Mouse (Mus musculus): ENCODE results near the gene Slc4a1. TPM values are rescaled to one million over a fixed set of nuclear protein-coding genes. Genes with fewer than 3 reads are reported as not detected.

Gene Slc4a1
- polyA plus RNA-seq, 2 experiments, result 570 to 606 TPM

GRCm38 (mm10) chr11:102314321-102314720 is 51.7 kb downstream of the Slc4a1 start:
- TF ChIP-seq EP300 (IDR thresholded peaks at IDR 0.05; ENCODE audit: low read depth), result no peak
- TF ChIP-seq CTCF (IDR thresholded peaks at IDR 0.05; ENCODE audit: low read depth), result no peak
- WGBS (ENCODE audit: insufficient replicate concordance), result 75% methylated on average over 12 of the region's 12 CpGs
- H3K4me3 ChIP-seq (ENCODE audit: insufficient read depth in 1 of 2, low read depth in 2 of 2, low read length in 2 of 2), result no peak overlapping the region
- peaks cover 16 to 18% of the 10 kb centered on the region in 2 experiments; a peak in 3 of 4 replicates for H3K4me1 ChIP-seq (replicated peaks; ENCODE audit: control insufficient read depth in 2 of 2, insufficient read depth in 2 of 2, low read length in 1 of 2)
- peaks cover 48% of the 10 kb centered on the region for H3K36me3 ChIP-seq (replicated peaks; ENCODE audit: control insufficient read depth, insufficient read depth, low read depth)
- no peak overlapping the region for H3K9ac ChIP-seq (replicated peaks)
- H3K9me3 ChIP-seq (ENCODE audit: control insufficient read depth, low read length), result no peaks in the 10 kb centered on the region
- no peak for DNase-seq (ENCODE audit: low read depth in 3 of 3, low spot score in 3 of 3)
- H3K27me3 ChIP-seq (ENCODE audit: control insufficient read depth, insufficient read depth, low read length), result no peaks in the 10 kb centered on the region
- no peak overlapping the region for H3K4me2 ChIP-seq (ENCODE audit: low read depth)
- H3K27ac ChIP-seq, result no peak overlapping the region
- no peak for ATAC-seq (ENCODE audit: insufficient read depth)

GRCm38 (mm10) chr11:102312586-102312985 is 53.4 kb downstream of the Slc4a1 start:
- no peak overlapping the region for H3K9ac ChIP-seq (replicated peaks)
- peaks cover 18 to 24% of the 10 kb centered on the region in 2 experiments for H3K4me1 ChIP-seq (replicated peaks; ENCODE audit: control insufficient read depth in 2 of 2, insufficient read depth in 2 of 2, low read length in 1 of 2)
- H3K9me3 ChIP-seq (ENCODE audit: control insufficient read depth, low read length), result no peaks in the 10 kb centered on the region
- 82% methylated on average over 6 of the region's 6 CpGs for whole genome bisulfite sequencing (ENCODE audit: insufficient replicate concordance)
- H3K36me3 ChIP-seq (replicated peaks; ENCODE audit: control insufficient read depth, insufficient read depth, low read depth), result peaks cover 61% of the 10 kb centered on the region
- TF ChIP-seq EP300 (IDR thresholded peaks at IDR 0.05; ENCODE audit: low read depth), result no peak
- TF ChIP-seq CTCF (IDR thresholded peaks at IDR 0.05; ENCODE audit: low read depth), result no peak
- H3K4me2 ChIP-seq (ENCODE audit: low read depth), result no peak overlapping the region
- no peak for DNase-seq (ENCODE audit: low read depth in 3 of 3, low spot score in 3 of 3)
- ATAC-seq (ENCODE audit: insufficient read depth), result no peak
- H3K27ac ChIP-seq, result no peak overlapping the region
- no peaks in the 10 kb centered on the region for H3K27me3 ChIP-seq (ENCODE audit: control insufficient read depth, insufficient read depth, low read length)
- no peak overlapping the region for H3K4me3 ChIP-seq (ENCODE audit: insufficient read depth in 1 of 2, low read depth in 2 of 2, low read length in 2 of 2)

- H3K27me3 ChIP-seq (ENCODE audit: control insufficient read depth, insufficient read depth, low read length), result no peaks in the 10 kb centered on the region
- ATAC-seq (ENCODE audit: insufficient read depth), result no peak
- DNase-seq (ENCODE audit: low read depth in 3 of 3, low spot score in 3 of 3), result no peak
Measured at GRCm38 (mm10) chr11:102311966-102312365, 54.0 kb downstream of the Slc4a1 start.

DNA sequence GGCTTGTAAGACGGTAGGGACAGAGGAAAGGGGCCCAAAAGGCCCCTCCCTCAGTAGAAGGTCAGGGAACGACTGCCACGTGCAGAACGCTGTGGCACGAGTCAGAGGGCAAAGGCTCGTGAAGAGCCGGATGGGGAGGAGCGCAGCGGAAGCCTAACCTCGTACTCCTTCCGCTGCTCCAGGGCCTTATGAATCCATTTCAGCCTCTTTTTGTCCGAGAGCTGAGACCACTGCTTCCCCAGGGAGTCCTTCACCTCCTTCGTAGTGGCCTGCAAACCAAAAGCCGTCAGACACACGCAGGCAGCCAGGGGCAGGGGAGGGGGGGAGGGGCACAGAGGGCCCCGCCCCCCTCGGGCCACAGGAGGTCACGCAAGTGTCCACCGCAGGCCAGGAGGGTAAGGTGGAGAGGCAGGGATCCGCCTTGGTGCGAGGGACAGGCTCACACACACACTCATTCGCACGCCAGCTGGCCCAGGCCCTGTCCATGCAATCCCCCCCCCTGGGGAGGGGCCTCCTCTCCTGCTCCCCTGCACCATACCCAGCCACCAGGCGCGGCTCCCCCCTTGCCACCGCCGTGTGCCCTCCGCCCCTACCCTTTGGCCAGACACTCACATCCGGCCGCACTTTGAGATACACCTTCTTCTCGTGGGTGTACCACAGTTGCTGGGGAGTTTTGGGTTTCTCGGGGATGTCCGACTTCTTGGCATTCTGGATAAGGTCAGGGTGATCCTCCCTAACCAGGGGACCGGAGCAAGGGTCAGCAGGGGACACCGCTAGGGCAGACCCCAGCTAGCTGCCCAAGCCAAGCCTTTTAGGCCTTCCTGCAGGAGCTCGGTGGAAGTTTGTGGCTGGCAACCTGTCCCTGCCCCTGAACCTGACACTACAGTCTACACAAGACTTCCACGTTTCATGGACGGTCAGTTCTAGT is 55.0 kb downstream of the Slc4a1 start:
- no peak for TF ChIP-seq CTCF (IDR thresholded peaks at IDR 0.05; ENCODE audit: low read depth)
- TF ChIP-seq EP300 (IDR thresholded peaks at IDR 0.05; ENCODE audit: low read depth), result no peak
- ATAC-seq (ENCODE audit: insufficient read depth), result no peak
- Histone ChIP-seq H3K4me3 (ENCODE audit: insufficient read depth in 1 of 2, low read depth in 2 of 2, low read length in 2 of 2) (no peak overlapping the region), H3K9ac (replicated peaks) (no peak overlapping the region), H3K27ac (no peak overlapping the region), H3K4me1 (replicated peaks; ENCODE audit: control insufficient read depth in 2 of 2, insufficient read depth in 2 of 2, low read length in 1 of 2) (peaks cover 18 to 21% of the 10 kb centered on the region in 2 experiments), H3K27me3 (ENCODE audit: control insufficient read depth, insufficient read depth, low read length) (no peaks in the 10 kb centered on the region), H3K36me3 (replicated peaks; ENCODE audit: control insufficient read depth, insufficient read depth, low read depth) (peaks cover 76% of the 10 kb centered on the region), H3K4me2 (ENCODE audit: low read depth) (peak overlapping the region; percentile 84), H3K9me3 (ENCODE audit: control insufficient read depth, low read length) (no peaks in the 10 kb centered on the region)
- DNase-seq (ENCODE audit: low read depth in 3 of 3, low spot score in 3 of 3), result no peak
- WGBS (ENCODE audit: insufficient replicate concordance), result 53% methylated on average over 38 of the region's 38 CpGs

More at GRCm38 (mm10) chr11:102311966-102312365, 54.0 kb downstream of the Slc4a1 start:
- no peak overlapping the region for H3K9ac ChIP-seq (replicated peaks)
- no peak for TF ChIP-seq CTCF (IDR thresholded peaks at IDR 0.05; ENCODE audit: low read depth)
- no peak for TF ChIP-seq EP300 (IDR thresholded peaks at IDR 0.05; ENCODE audit: low read depth)
- 81% methylated on average over 4 of the region's 4 CpGs for WGBS (ENCODE audit: insufficient replicate concordance)
- no peaks in the 10 kb centered on the region for H3K9me3 ChIP-seq (ENCODE audit: control insufficient read depth, low read length)
- peaks cover 18 to 24% of the 10 kb centered on the region in 2 experiments for H3K4me1 ChIP-seq (replicated peaks; ENCODE audit: control insufficient read depth in 2 of 2, insufficient read depth in 2 of 2, low read length in 1 of 2)
- H3K27ac ChIP-seq, result no peak overlapping the region
- H3K4me3 ChIP-seq (ENCODE audit: insufficient read depth in 1 of 2, low read depth in 2 of 2, low read length in 2 of 2), result no peak overlapping the region
- no peak overlapping the region for H3K4me2 ChIP-seq (ENCODE audit: low read depth)
- peaks cover 67% of the 10 kb centered on the region for H3K36me3 ChIP-seq (replicated peaks; ENCODE audit: control insufficient read depth, insufficient read depth, low read depth)
